Mouse (Mus musculus) embryo, embryonic 11.5 days (tissue): Measurements from ENCODE around the gene Gm12695.

Experiments used
- DNase-seq: peaks from one replicate; pipeline ENCODE4 v3.0.0-alpha.2; 2012; ENCODE audit warnings: low read depth, low spot score

Gm12695 gene

GRCm38 (mm10) chr4:96785086-96785485 is at the start of gene Gm12695:
Gm12695 (minus strand) TSS chr4:96785186.
- DNase-seq: no peak

- no peak for DNase-seq
These were observed 40.6 kb upstream of the Gm12695 start for GRCm38 (mm10) chr4:96825540-96826045.

DNA sequence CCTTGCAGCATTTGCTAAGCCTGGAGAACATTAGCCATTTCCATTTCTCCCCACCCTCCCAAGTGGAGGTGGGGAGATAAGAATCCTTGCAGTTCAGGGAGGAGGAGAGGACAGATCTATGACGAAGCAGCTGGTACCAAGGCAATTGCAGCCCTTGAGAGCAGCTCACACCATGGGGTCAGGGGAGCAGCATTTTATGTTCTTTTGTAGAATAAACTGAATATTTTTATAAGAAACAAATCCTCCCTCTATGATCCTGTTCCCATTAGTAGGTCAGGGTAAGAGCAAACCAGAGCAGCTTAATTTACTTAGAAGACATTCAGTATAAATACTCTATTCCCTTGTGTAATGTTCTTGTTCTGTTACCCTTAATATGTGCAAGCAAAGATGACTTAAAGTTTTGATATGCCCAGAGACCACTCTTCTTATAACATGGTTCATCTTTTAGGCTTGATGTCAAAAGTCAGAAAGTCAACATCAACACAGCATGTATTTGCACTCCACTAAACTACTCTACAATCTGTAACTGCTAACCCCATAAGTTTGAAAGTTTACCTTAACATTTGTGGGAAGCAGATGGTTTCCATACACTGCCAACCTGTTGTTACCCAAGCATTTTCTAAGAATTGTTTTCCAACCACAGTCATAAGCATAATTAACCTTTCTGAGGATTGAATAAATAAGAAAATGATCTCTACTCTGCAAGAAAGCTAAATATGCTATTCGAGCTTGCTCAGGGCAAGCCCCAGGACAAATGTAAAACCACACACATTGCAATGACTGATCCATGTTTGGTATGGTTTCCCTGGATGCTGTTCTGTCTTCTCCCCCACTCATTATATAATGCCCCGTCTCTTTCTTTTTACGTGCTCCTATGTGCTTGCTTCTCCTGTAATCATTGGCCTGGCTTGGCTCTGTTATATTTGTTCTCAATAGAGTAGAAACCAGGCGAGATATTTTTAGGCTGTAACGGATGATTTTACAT is 22.1 kb upstream of the Gm12695 start:
- DNase-seq: no peak

GRCm38 (mm10) chr4:96799380-96800157 is 14.6 kb upstream of the Gm12695 start:
- DNase-seq: no peak

GRCm38 (mm10) chr4:96797583-96797982 is 12.6 kb upstream of the Gm12695 start:
- DNase-seq: no peak

DNA sequence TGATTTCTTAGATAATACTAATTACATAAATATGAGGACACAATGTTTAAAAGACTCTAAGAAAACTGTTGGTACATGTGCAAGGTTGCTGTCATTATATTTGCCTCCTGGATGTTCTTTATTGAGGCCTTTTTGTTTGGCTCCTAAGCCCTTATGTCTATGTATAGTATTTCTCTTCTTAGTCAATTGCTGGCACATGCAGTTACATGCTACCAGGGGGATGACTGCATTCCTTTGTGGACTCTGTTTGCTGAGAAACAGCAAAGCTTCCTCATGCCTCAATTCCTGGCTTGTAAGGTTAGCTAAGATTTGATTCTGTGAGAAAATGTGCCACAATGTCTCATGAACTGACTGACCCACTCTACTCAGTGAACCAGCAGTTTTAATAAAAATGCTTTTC is 6.3 kb upstream of the Gm12695 start:
- no peak for DNase-seq

GRCm38 (mm10) chr4:96789905-96790304 is 4.9 kb upstream of the Gm12695 start:
- DNase-seq: no peak

DNA sequence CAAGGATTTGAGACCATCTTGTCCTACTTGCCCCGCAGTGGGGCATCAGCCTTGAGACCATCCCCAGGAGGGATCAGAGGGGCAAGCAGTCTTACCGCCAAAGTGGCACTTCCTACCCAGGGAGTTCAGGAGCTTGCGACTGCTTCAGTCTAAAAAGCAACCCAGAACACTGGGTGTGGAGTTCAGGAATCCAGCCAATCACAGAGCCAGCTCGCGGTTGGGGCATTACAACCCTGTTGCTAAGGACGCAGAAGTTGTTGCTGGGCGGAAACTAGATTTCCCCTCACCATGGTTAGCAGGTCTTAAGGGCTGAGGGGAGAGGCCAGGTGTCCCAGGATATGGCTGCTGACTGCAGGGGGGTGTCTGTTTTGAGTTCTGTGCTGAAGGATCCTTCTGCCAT is 1.6 kb upstream of the Gm12695 start:
- DNase-seq: no peak

- DNase-seq: no peak
These were observed 11.9 kb downstream of the Gm12695 start for GRCm38 (mm10) chr4:96772966-96773566.

DNA sequence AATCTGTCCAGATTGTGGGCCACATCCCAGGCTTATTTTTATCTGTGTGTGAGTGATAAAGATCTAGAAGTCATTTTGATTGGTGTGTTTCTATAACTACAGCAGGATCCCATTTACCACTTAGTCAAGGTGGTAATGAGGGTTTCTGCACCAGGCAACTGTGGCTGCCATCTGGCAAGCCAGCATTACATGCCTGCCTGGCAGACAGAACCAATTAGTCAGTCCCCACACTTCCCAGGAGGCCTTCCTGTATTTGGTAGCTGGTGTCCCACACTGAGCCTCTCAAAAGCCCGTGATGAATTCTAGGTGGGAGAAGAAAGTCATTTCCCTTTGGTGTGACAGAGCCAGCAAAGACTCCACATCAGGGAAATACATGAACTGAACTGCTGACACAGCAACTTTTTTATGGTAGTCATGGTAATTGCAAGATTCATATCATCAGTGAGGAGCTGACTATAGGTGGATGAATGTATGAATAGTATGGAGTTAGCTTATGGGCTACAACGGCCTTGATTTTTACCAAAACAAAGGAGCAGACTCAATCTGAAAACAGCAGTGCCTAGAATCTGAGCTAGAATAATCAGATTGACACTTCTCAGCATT is 18.5 kb downstream of the Gm12695 start:
- DNase-seq: no peak

- no peak for DNase-seq
These were observed 33.0 kb downstream of the Gm12695 start for GRCm38 (mm10) chr4:96751953-96752352.

- no peak for DNase-seq
These were observed 44.5 kb downstream of the Gm12695 start for GRCm38 (mm10) chr4:96740472-96740871.

GRCm38 (mm10) chr4:96729256-96729655 is 55.7 kb downstream of the Gm12695 start:
- no peak for DNase-seq

- DNase-seq: no peak
These were observed 56.8 kb downstream of the Gm12695 start for GRCm38 (mm10) chr4:96728211-96728610.

GRCm38 (mm10) chr4:96725415-96726055 is 59.5 kb downstream of the Gm12695 start:
- DNase-seq: no peak

- no peak for DNase-seq
These were observed 62.7 kb downstream of the Gm12695 start for GRCm38 (mm10) chr4:96722301-96722700.

- DNase-seq: no peak
These were observed 65.7 kb downstream of the Gm12695 start for GRCm38 (mm10) chr4:96718977-96719966.

DNA sequence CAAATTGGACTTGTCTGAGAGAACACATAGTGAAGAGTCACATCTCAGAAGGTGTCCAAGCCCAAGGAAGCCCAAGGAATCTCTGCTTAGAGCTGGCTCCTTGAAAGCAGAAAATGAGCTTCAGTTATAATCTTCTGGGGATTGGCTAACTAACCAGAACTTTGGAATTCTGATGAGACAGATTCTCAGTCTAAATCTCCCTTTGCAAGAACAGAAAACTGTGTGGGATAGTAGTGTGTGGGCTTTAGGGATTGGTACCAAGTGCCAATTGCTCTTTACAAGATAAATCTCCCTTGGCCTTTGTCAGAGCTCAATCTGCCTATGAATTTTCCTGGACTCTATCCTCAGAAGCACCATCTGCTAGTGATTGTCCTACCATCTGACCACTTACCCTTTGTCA is 66.5 kb downstream of the Gm12695 start:
- no peak for DNase-seq

DNA sequence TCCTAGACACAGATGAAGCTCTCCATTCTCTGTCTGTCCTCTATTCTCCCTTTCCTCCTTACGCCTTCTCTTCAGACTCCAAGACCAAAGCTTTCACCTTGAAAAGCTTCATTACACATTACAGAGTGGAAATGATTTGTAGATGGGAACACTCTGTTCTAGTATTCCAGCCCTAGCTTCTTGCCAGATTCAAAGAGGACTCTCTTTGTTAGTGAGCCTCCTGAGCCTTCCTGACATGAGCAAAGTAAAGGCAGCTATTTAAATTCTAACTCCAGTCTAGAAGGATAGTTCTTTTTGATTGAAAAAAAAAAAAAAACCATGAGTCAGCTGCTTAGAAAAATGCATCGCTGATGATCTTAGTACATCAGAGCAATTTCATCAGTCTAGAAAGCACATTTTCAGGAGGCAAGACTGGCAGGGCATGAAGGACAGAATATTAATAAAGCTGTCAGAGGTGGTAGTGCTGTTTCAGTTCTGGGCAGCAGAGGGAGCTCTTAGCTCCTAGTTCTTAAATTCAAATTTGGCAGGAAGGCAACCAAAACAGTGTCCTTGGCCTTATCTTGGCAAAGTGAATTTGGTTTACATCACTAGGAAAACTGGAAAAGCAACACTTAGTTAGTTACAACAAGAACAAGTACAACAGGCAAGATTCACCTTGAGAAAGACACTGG is 79.6 kb downstream of the Gm12695 start:
- DNase-seq: peak; percentile 37
